Mouse (Mus musculus): ENCODE measurements around the gene Tmem238.

Tmem238 gene

GRCm38 (mm10) chr7:4746326-4746980, 43.0 kb downstream of the Tmem238 start:
- no peak for DNase-seq (ENCODE audit: low spot score)

- DNase-seq (ENCODE audit: low spot score), result no peak
These were observed 44.6 kb downstream of the Tmem238 start for GRCm38 (mm10) chr7:4744886-4745285.

GRCm38 (mm10) chr7:4743354-4743753, 46.1 kb downstream of the Tmem238 start:
- no peak for DNase-seq (ENCODE audit: low spot score)

GRCm38 (mm10) chr7:4742482-4742819, 47.0 kb downstream of the Tmem238 start:
- DNase-seq (ENCODE audit: low spot score), result no peak

- no peak for DNase-seq (ENCODE audit: low spot score)
These were observed 47.6 kb downstream of the Tmem238 start for GRCm38 (mm10) chr7:4741672-4742481.

GRCm38 (mm10) chr7:4741151-4741550, 48.3 kb downstream of the Tmem238 start:
- DNase-seq (ENCODE audit: low spot score), result no peak

GRCm38 (mm10) chr7:4740309-4740727, 49.1 kb downstream of the Tmem238 start:
- DNase-seq (ENCODE audit: low spot score), result no peak

GRCm38 (mm10) chr7:4739544-4740275, 49.7 kb downstream of the Tmem238 start, which contains the start of gene Kmt5c:
Kmt5c (plus strand) TSS chr7:4740115.
- DNase-seq (ENCODE audit: low spot score), result peak; percentile 99

GRCm38 (mm10) chr7:4739041-4739543, 50.4 kb downstream of the Tmem238 start:
- DNase-seq (ENCODE audit: low spot score), result no peak
